Mouse (Mus musculus): ENCODE measurements around the gene Mmab. TPM values are rescaled to one million over a fixed set of nuclear protein-coding genes. Genes with fewer than 3 reads are reported as not detected.

The Mmab gene
- total and polyA plus RNA-seq, 2 experiments from 2014 or later, result 28.8 to 38.6 TPM

DNA sequence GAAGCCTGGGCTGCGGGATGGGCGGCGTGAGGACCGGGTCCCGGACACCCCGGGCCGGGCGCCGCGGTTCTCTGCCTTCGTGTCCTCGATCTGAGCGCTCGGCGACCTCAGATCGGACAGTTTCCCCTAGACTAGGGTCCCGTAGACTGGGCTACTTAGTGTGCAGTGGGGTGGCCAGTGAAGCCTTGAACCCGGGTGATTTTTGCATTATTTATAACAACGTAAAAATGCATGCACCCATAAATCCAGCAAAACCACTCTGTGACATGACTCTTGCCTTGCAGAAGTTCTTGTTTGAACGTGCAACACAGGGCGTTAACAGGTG is 470 bp upstream of the Mmab start:
- TF ChIP-seq CTCF (IDR thresholded peaks at IDR 0.05), result no peak
- Histone ChIP-seq H3K27me3 (ENCODE audit: insufficient read depth, low read length) (no peaks in the 10 kb centered on the region), H3K4me3 (ENCODE audit: low read depth, low read length) (peak overlapping the region; percentile 63), H3K27ac (ENCODE audit: low read depth, low read length) (no peak overlapping the region), H3K9me3 (ENCODE audit: low read length) (no peaks in the 10 kb centered on the region), H3K4me2 (ENCODE audit: low read depth, low read length, poor library complexity, severe bottlenecking) (peak overlapping the region; percentile 91), H3K9ac (replicated peaks; ENCODE audit: low read length, poor library complexity, severe bottlenecking) (peak overlapping the region; percentile 72), H3K4me1 (ENCODE audit: insufficient read depth, low read length) (peaks cover 6% of the 10 kb centered on the region), H3K36me3 (ENCODE audit: insufficient read depth, low read length) (peaks cover 6% of the 10 kb centered on the region; the same call in 1 of the 2 replicates)
- whole genome bisulfite sequencing, result under 1% methylated on average over 21 of the region's 21 CpGs
- ATAC-seq (ENCODE audit: low FRiP score) (peak; percentile 26), DNase-seq (ENCODE audit: low spot score) (no peak)

GRCm38 (mm10) chr5:114435588-114435987 is 8.3 kb downstream of the Mmab start:
- H3K4me2 ChIP-seq (ENCODE audit: low read depth, low read length, poor library complexity, severe bottlenecking), result no peak overlapping the region
- ATAC-seq (ENCODE audit: low FRiP score) (no peak), DNase-seq (ENCODE audit: low spot score) (no peak)
- 86% methylated on average over 14 of the region's 14 CpGs for WGBS
- no peak overlapping the region for H3K9ac ChIP-seq (replicated peaks; ENCODE audit: low read length, poor library complexity, severe bottlenecking)
- H3K4me3 ChIP-seq (ENCODE audit: low read depth, low read length), result no peak overlapping the region
- H3K4me1 ChIP-seq (ENCODE audit: insufficient read depth, low read length), result no peaks in the 10 kb centered on the region
- H3K9me3 ChIP-seq (ENCODE audit: low read length), result no peaks in the 10 kb centered on the region
- TF ChIP-seq CTCF (IDR thresholded peaks at IDR 0.05), result no peak
- H3K36me3 ChIP-seq (ENCODE audit: insufficient read depth, low read length), result peaks cover 37% of the 10 kb centered on the region
- H3K27ac ChIP-seq (ENCODE audit: low read depth, low read length), result no peak overlapping the region
- no peaks in the 10 kb centered on the region for H3K27me3 ChIP-seq (ENCODE audit: insufficient read depth, low read length)

- DNase-seq (ENCODE audit: low spot score), result no peak
- Histone ChIP-seq H3K4me1 (ENCODE audit: insufficient read depth, low read length) (no peaks in the 10 kb centered on the region), H3K9ac (replicated peaks; ENCODE audit: low read length, poor library complexity, severe bottlenecking) (no peak overlapping the region), H3K9me3 (ENCODE audit: low read length) (no peaks in the 10 kb centered on the region), H3K27ac (ENCODE audit: low read depth, low read length) (no peak overlapping the region), H3K27me3 (ENCODE audit: insufficient read depth, low read length) (no peaks in the 10 kb centered on the region), H3K4me2 (ENCODE audit: low read depth, low read length, poor library complexity, severe bottlenecking) (no peak overlapping the region), H3K4me3 (ENCODE audit: low read depth, low read length) (no peak overlapping the region), H3K36me3 (ENCODE audit: insufficient read depth, low read length) (peaks cover 37% of the 10 kb centered on the region)
- WGBS, result 89% methylated on average over 8 of the region's 8 CpGs
- no peak for TF ChIP-seq CTCF (IDR thresholded peaks at IDR 0.05)
- no peak for ATAC-seq (ENCODE audit: low FRiP score)
Observed at GRCm38 (mm10) chr5:114434359-114434758, 9.5 kb downstream of the Mmab start.

- Histone ChIP-seq H3K9me3 (ENCODE audit: low read length) (no peaks in the 10 kb centered on the region), H3K4me2 (ENCODE audit: low read depth, low read length, poor library complexity, severe bottlenecking) (no peak overlapping the region), H3K9ac (replicated peaks; ENCODE audit: low read length, poor library complexity, severe bottlenecking) (no peak overlapping the region), H3K27me3 (ENCODE audit: insufficient read depth, low read length) (no peaks in the 10 kb centered on the region), H3K4me3 (ENCODE audit: low read depth, low read length) (no peak overlapping the region), H3K36me3 (ENCODE audit: insufficient read depth, low read length) (peaks cover 7% of the 10 kb centered on the region), H3K27ac (ENCODE audit: low read depth, low read length) (no peak overlapping the region), H3K4me1 (ENCODE audit: insufficient read depth, low read length) (no peaks in the 10 kb centered on the region)
- TF ChIP-seq CTCF (IDR thresholded peaks at IDR 0.05), result no peak
- WGBS, result 93% methylated on average over 7 of the region's 7 CpGs
- DNase-seq (ENCODE audit: low spot score) (no peak), ATAC-seq (ENCODE audit: low FRiP score) (no peak)
Observed at GRCm38 (mm10) chr5:114429781-114430180, 14.1 kb downstream of the Mmab start.

DNA sequence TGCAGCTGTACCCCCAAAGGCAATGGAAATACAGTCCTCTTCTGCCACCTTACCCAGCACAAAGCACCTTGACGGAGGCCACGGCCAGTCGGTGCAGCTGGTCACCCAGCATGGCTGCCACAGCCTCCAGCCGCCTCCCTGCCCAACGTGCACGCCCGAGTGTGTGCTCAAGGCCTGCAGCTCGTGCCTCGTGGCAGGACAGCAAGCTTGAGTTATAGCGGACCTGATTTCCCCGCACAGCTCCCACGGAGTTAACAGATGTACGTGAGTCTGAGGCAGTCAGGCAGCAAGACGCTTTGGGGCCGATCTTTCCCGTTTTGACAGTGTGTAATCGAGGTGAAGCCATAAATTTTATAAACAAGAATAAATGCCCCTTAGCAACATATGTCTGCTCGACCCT is 15.2 kb downstream of the Mmab start:
- Histone ChIP-seq H3K27ac (ENCODE audit: low read depth, low read length) (no peak overlapping the region), H3K9ac (replicated peaks; ENCODE audit: low read length, poor library complexity, severe bottlenecking) (no peak overlapping the region), H3K27me3 (ENCODE audit: insufficient read depth, low read length) (no peaks in the 10 kb centered on the region), H3K36me3 (ENCODE audit: insufficient read depth, low read length) (no peaks in the 10 kb centered on the region), H3K4me1 (ENCODE audit: insufficient read depth, low read length) (no peaks in the 10 kb centered on the region), H3K9me3 (ENCODE audit: low read length) (no peaks in the 10 kb centered on the region), H3K4me2 (ENCODE audit: low read depth, low read length, poor library complexity, severe bottlenecking) (no peak overlapping the region), H3K4me3 (ENCODE audit: low read depth, low read length) (no peak overlapping the region)
- no peak for TF ChIP-seq CTCF (IDR thresholded peaks at IDR 0.05)
- DNase-seq (ENCODE audit: low spot score) (peak; percentile 61), ATAC-seq (ENCODE audit: low FRiP score) (no peak)
- 74% methylated on average over 18 of the region's 18 CpGs for WGBS

- DNase-seq (ENCODE audit: low spot score) (no peak), ATAC-seq (ENCODE audit: low FRiP score) (no peak)
- H3K4me1 ChIP-seq (ENCODE audit: insufficient read depth, low read length), result no peaks in the 10 kb centered on the region
- TF ChIP-seq CTCF (IDR thresholded peaks at IDR 0.05), result no peak
- H3K4me2 ChIP-seq (ENCODE audit: low read depth, low read length, poor library complexity, severe bottlenecking), result no peak overlapping the region
- no peak overlapping the region for H3K27ac ChIP-seq (ENCODE audit: low read depth, low read length)
- H3K36me3 ChIP-seq (ENCODE audit: insufficient read depth, low read length), result no peaks in the 10 kb centered on the region
- H3K27me3 ChIP-seq (ENCODE audit: insufficient read depth, low read length), result no peaks in the 10 kb centered on the region
- WGBS, result 60% methylated on average over 6 of the region's 6 CpGs
- H3K4me3 ChIP-seq (ENCODE audit: low read depth, low read length), result no peak overlapping the region
- H3K9ac ChIP-seq (replicated peaks; ENCODE audit: low read length, poor library complexity, severe bottlenecking), result no peak overlapping the region
- H3K9me3 ChIP-seq (ENCODE audit: low read length), result no peaks in the 10 kb centered on the region
Observed at GRCm38 (mm10) chr5:114426732-114427131, 17.1 kb downstream of the Mmab start.
